Comparison of ENCODE assay signal across 9 mouse cellular contexts in genomic region chr12:31713600-31713999, GRCm38 (mm10). TPM values are rescaled to one million over a fixed set of nuclear protein-coding genes. Genes with fewer than 3 reads are reported as not detected.
DNase-seq lines count a peak whose midpoint lies in the region; ATAC-seq lines count a peak whose summit lies in the region.
"Had no signal": no experiment of that assay in that cellular context is flagged by ENCODE, and none has a peak within 500 bp of the region (broad histone marks: within the 10 kb centered on the region; RNA-seq: fewer than 3 reads in every experiment).

TSS of gene Gpr22 (minus strand) at chr12:31713947.

- ATAC-seq in neural tube, embryonic 11.5 days (ENCODE audit: insufficient read depth, low FRiP score, low TSS enrichment), result peak; percentile 72
- 0 out of 2 replicates have a peak, but pooled peaks have one; percentile 35 for ATAC-seq in heart, embryonic 14.5 days (ENCODE audit: insufficient number of reproducible peaks, insufficient read depth, low FRiP score, low read depth)
- ATAC-seq in inflammation-experienced regulatory T-cells, adult 6 months, result no peak

- peak; percentile 34 for DNase-seq in neural tube, embryonic 11.5 days (ENCODE audit: low spot score)
- no peak for DNase-seq in neural tube, embryonic 10.5 days (ENCODE audit: extremely low spot score, low spot score)
- peak; percentile 53 for DNase-seq in left cerebral cortex, adult 11 months (ENCODE audit: low spot score)
- peak; percentile 14 for DNase-seq in retina, postnatal 1 day
- no peak for DNase-seq in spleen, postnatal 10 days (ENCODE audit: low spot score in 2 of 2)
- DNase-seq in adrenal gland, postnatal 36 days, result no peak

- H3K4me1 ChIP-seq in neural tube, embryonic 11.5 days (ENCODE audit: control insufficient read depth, insufficient read depth, low read length), result no peaks in the 10 kb centered on the region
- H3K4me1 ChIP-seq in heart, embryonic 14.5 days (ENCODE audit: control insufficient read depth in 2 of 2, insufficient read depth in 2 of 2, low read length in 2 of 2), result peaks cover 0 to under 1% of the 10 kb centered on the region in 2 experiments; a peak in 1 of 4 replicates

- peak within 1 kb of the TSS; percentile 29 for H3K9ac ChIP-seq in neural tube, embryonic 11.5 days (ENCODE audit: low read length)
- peak within 1 kb of the TSS; percentile 78 for H3K9ac ChIP-seq in heart, embryonic 14.5 days (ENCODE audit: low read length)

- H3K4me2 ChIP-seq in neural tube, embryonic 11.5 days (ENCODE audit: low read depth), result no peak within 1 kb of the TSS
- H3K4me2 ChIP-seq in heart, embryonic 14.5 days (ENCODE audit: low read length), result peak within 1 kb of the TSS; percentile 63

- H3K9me3 ChIP-seq in neural tube, embryonic 11.5 days (ENCODE audit: control insufficient read depth, low read length), result no peaks in the 10 kb centered on the region
- no peaks in the 10 kb centered on the region for H3K9me3 ChIP-seq in heart, embryonic 14.5 days (ENCODE audit: control insufficient read depth, low read length)

- 0 out of 2 replicates have a peak within 1 kb of the TSS, but pooled peaks have one; percentile 16 for H3K4me3 ChIP-seq in neural tube, embryonic 11.5 days (ENCODE audit: low read depth, low read length)
- H3K4me3 ChIP-seq in heart, embryonic 14.5 days (ENCODE audit: control insufficient read depth in 1 of 2, insufficient read depth in 1 of 2, low read depth in 1 of 2, low read length in 2 of 2), result peak within 1 kb of the TSS; percentile 46 to 58
- H3K4me3 ChIP-seq: myocyte had no signal

- WGBS in neural tube, embryonic 11.5 days, result 30% methylated on average over 6 of the region's 6 CpGs
- WGBS in heart, embryonic 14.5 days, result 30% methylated on average over 6 of the region's 6 CpGs

- peak within 1 kb of the TSS; percentile 62; the same call in 1 of the 2 replicates for H3K27ac ChIP-seq in neural tube, embryonic 11.5 days (ENCODE audit: low read depth, low read length)
- peak within 1 kb of the TSS; percentile 72 to 86 for H3K27ac ChIP-seq in heart, embryonic 14.5 days (replicated peaks in 1 of 2; ENCODE audit: control insufficient read depth in 1 of 2, insufficient read depth in 1 of 2, low read depth in 2 of 2, low read length in 2 of 2)

- no peaks in the 10 kb centered on the region for H3K36me3 ChIP-seq in neural tube, embryonic 11.5 days (ENCODE audit: control insufficient read depth, insufficient read depth, low read length)
- peaks cover 12% of the 10 kb centered on the region for H3K36me3 ChIP-seq in heart, embryonic 14.5 days (ENCODE audit: control insufficient read depth, insufficient read depth, low read length)

- H3K27me3 ChIP-seq in neural tube, embryonic 11.5 days (ENCODE audit: control insufficient read depth, insufficient read depth, low read length), result no peaks in the 10 kb centered on the region
- no peaks in the 10 kb centered on the region for H3K27me3 ChIP-seq in heart, embryonic 14.5 days (ENCODE audit: control insufficient read depth, insufficient read depth, low read length)

RNA-seq across cellular contexts. Expression of gene Gpr22, which starts in this region (rescaled TPM):
- 4.5 and 6.3 TPM in 2 replicates for polyA plus RNA-seq in neural tube, embryonic 11.5 days (2014; fragmentation: Nextera tagmentation; extraction: Ambion mirVana)
- polyA plus RNA-seq in heart, embryonic 14.5 days (2014; fragmentation: Nextera tagmentation; extraction: Ambion mirVana), result 12.8 and 15.3 TPM in 2 replicates
- under 1 TPM; 0.51 to 0.72 (median 0.59) TPM for polyA plus RNA-seq in inflammation-experienced regulatory T-cells, adult 6 months (2017; shearing (Covaris generic))
- 1 to 10 TPM; 5.0 to 6.4 TPM for total RNA-seq in adrenal gland, postnatal 36 days (2021)

Comparison
In these comparisons a context has a peak if more than half of its experiments do, and no peak if none do; other contexts are left out.
1. DNase-seq: peak in neural tube, embryonic 11.5 days (single experiment), left cerebral cortex, adult 11 months (single experiment) and retina, postnatal 1 day (single experiment); none in neural tube, embryonic 10.5 days (single experiment), spleen, postnatal 10 days (0 of 2) and adrenal gland, postnatal 36 days (0 of 2).